Mouse (Mus musculus) heart, embryonic 11.5 days (tissue): ENCODE measurements around the gene Rnf169. TPM values are rescaled to one million over a fixed set of nuclear protein-coding genes. Genes with fewer than 3 reads are reported as not detected.
"Not testable (repeated sequence)": the region's sequence is repeated elsewhere in the genome, so short reads cannot be mapped to it uniquely, and the experiment has no call there.

ENCODE experiments used
- ATAC-seq: fragments of 200-750 bp; cut with Nextera tagmentation; replicated peaks from 2 replicates; pipeline ENCODE4 v1.8.0; 2017; ENCODE audit warnings: moderate library complexity; ENCODE audit not compliant: insufficient number of reproducible peaks, low FRiP score, low TSS enrichment
- H3K27ac ChIP-seq: fragments of 300-500 bp; sonication (generic); 2 replicates; pipeline ENCODE4 v1.5.1; 2014; ENCODE audit warnings: mild to moderate bottlenecking, low read depth, low read length
- H3K27me3 ChIP-seq: fragments of 300-500 bp; sonication (generic); 2 replicates; pipeline ENCODE4 v1.6.1; 2014; ENCODE audit warnings: mild to moderate bottlenecking, low read length, mixed read lengths; ENCODE audit not compliant: control insufficient read depth, insufficient read depth
- H3K36me3 ChIP-seq: fragments of 300-500 bp; sonication (generic); 2 replicates; pipeline ENCODE4 v1.6.1; 2014; ENCODE audit warnings: mild to moderate bottlenecking, low read length, moderate library complexity, mixed read lengths; ENCODE audit not compliant: control insufficient read depth, insufficient read depth
- H3K4me1 ChIP-seq: fragments of 300-500 bp; sonication (generic); 2 replicates; pipeline ENCODE4 v1.6.1; 2014; ENCODE audit warnings: low read length; ENCODE audit not compliant: control insufficient read depth, insufficient read depth
- H3K4me2 ChIP-seq: fragments of 300-500 bp; sonication (generic); 2 replicates; pipeline ENCODE4 v1.6.1; 2014; ENCODE audit warnings: mild to moderate bottlenecking, moderate library complexity
- H3K4me3 ChIP-seq: fragments of 300-500 bp; sonication (generic); 2 replicates; pipeline ENCODE4 v1.5.1; 2014; ENCODE audit warnings: low read depth, low read length
- H3K9ac ChIP-seq: fragments of 300-500 bp; sonication (generic); 2 replicates; pipeline ENCODE4 v1.6.1; 2014; ENCODE audit warnings: mild to moderate bottlenecking, low read depth, low read length, moderate library complexity
- H3K9me3 ChIP-seq: fragments of 300-500 bp; sonication (generic); replicated peaks from 2 replicates; pipeline ENCODE4 v1.6.1; 2016; ENCODE audit warnings: low read length; ENCODE audit not compliant: control insufficient read depth
- WGBS: fragments of 180-500 bp; shearing (Covaris S2); extraction: QIAGEN DNeasy Blood & Tissue Kit; methylation state at CpG from one replicate; pipeline ENCODE4 v1.1.7; 2014; ENCODE audit not compliant: insufficient replicate concordance; 5-methylcytosine and 5-hydroxymethylcytosine counted together
- polyA plus RNA-seq: library from polyadenylated mRNA; unstranded; fragments of >200 nt; fragmentation: Nextera tagmentation; extraction: Ambion mirVana; gene quantifications from 2 replicates; pipeline ENCODE4 v1.2.1, GENCODE M21; 2014

The Rnf169 gene
- polyA plus RNA-seq, 1 experiment from 2014 or later: 4.7 TPM

DNA sequence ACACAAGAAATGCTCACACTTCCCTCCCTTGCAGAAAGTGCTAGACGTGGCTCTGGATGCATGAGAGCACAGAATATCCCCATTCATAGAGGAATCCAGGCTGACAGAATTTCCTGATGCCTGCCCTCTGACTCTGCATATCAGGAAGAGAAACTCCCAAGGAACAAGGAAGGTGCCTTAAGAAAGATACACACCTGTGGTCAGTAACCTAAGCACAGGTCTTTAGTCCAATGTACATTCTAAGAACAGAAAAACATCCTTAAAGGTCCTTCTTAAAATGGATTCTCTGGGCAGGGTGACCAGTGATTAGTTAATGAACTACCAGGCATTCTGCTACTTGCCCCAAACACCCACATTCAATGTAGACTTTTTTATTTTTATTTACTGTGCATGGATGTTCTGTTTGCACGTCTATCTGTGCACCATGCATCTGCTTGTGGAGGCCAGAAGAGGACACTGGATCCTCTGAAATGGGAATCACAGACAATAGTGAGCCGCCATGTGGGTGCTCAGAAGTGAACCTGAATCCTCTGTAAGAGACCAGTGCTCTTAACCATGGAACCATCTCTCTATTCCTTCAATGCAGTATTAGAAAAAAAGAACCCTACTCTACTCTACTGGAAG is 16.9 kb downstream of the Rnf169 start:
- H3K27ac ChIP-seq: no peak overlapping the region
- no peak overlapping the region for H3K4me2 ChIP-seq
- no peak for ATAC-seq
- H3K4me1 ChIP-seq: peaks cover 27% of the 10 kb centered on the region
- no peaks in the 10 kb centered on the region for H3K27me3 ChIP-seq
- H3K9me3 ChIP-seq: no peaks in the 10 kb centered on the region
- no peaks in the 10 kb centered on the region for H3K36me3 ChIP-seq
- H3K9ac ChIP-seq: no peak overlapping the region
- WGBS: 79% methylated on average over 3 of the region's 3 CpGs
- H3K4me3 ChIP-seq: no peak overlapping the region

DNA sequence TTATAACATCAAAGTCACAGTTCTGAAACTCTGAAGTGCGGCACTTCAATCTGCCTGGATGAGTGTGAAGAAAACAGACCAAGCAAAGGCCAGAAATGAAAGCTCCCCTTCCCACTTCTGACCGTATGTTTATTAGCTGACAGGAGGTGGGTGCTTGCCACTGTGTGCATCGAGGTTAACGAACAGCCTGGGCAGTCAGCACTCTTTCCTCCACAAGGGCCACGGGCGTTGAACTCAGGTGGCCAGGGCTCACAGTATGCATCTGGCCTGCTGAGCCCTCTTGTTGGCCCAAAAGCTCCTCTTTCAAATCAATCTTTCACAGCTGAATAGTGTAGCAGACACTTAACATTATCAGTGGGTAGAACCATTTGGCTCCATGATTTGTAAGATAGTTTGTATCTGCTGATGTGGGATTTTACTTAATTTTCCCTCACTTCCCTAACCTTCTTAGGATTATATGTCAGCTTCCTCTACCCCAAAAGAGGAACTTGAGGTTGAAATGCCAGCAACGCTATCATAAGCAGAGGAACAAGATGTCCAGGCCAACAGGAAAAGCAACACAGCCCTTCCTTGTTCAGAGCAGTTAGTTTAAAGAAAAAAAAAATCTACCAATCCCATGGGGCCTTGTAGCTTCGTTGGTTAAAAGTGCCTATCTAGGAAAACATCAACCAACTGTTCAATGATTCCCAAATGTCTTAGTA is 17.6 kb downstream of the Rnf169 start:
- no peak overlapping the region for H3K4me2 ChIP-seq
- no peak overlapping the region for H3K27ac ChIP-seq
- H3K4me3 ChIP-seq: no peak overlapping the region
- no peaks in the 10 kb centered on the region for H3K36me3 ChIP-seq
- WGBS: 56% methylated on average over 8 of the region's 8 CpGs
- H3K4me1 ChIP-seq: peaks cover 27% of the 10 kb centered on the region
- ATAC-seq: no peak
- H3K9me3 ChIP-seq: no peaks in the 10 kb centered on the region
- H3K9ac ChIP-seq: no peak overlapping the region
- no peaks in the 10 kb centered on the region for H3K27me3 ChIP-seq

GRCm38 (mm10) chr7:99961518-99961917 is 18.7 kb downstream of the Rnf169 start:
- WGBS: 87% methylated on average over 2 of the region's 2 CpGs
- no peak overlapping the region for H3K4me2 ChIP-seq
- H3K27ac ChIP-seq: no peak overlapping the region
- H3K9ac ChIP-seq: no peak overlapping the region
- H3K4me1 ChIP-seq: peaks cover 21% of the 10 kb centered on the region
- ATAC-seq: no peak
- no peaks in the 10 kb centered on the region for H3K36me3 ChIP-seq
- H3K9me3 ChIP-seq: no peaks in the 10 kb centered on the region
- H3K27me3 ChIP-seq: no peaks in the 10 kb centered on the region
- H3K4me3 ChIP-seq: no peak overlapping the region

DNA sequence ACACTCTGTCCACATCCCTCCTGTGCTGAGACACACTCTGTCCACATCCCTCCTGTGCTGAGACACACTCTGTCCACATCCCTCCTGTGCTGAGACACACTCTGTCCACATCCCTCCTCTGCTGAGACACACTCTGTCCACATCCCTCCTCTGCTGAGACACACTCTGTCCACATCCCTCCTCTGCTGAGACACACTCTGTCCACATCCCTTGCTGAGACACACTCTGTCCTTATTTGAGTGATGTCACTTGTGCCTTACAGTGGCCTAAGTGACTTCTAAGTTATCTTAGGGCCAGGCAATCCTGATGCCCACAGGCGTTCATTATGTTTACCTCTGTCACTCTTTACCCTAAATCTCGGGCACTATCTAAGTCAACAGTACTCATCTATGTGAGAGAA is 19.7 kb downstream of the Rnf169 start:
- not testable (repeated sequence) for ATAC-seq, H3K36me3 ChIP-seq, H3K9ac ChIP-seq, H3K9me3 ChIP-seq, H3K4me2 ChIP-seq, H3K27ac ChIP-seq, H3K4me3 ChIP-seq, H3K27me3 ChIP-seq
- WGBS: 68% methylated on average over 2 of the region's 2 CpGs
- peaks cover 12% of the 10 kb centered on the region for H3K4me1 ChIP-seq

- ATAC-seq: no peak
- Histone ChIP-seq H3K4me3 (no peak overlapping the region), H3K9ac (no peak overlapping the region), H3K9me3 (no peaks in the 10 kb centered on the region), H3K36me3 (no peaks in the 10 kb centered on the region), H3K27ac (no peak overlapping the region), H3K27me3 (no peaks in the 10 kb centered on the region), H3K4me2 (no peak overlapping the region), H3K4me1 (peaks cover under 1% of the 10 kb centered on the region; the same call in 1 of the 2 replicates)
- WGBS: 84% methylated on average over 12 of the region's 12 CpGs
These were observed 22.9 kb downstream of the Rnf169 start for GRCm38 (mm10) chr7:99957226-99957965.

DNA sequence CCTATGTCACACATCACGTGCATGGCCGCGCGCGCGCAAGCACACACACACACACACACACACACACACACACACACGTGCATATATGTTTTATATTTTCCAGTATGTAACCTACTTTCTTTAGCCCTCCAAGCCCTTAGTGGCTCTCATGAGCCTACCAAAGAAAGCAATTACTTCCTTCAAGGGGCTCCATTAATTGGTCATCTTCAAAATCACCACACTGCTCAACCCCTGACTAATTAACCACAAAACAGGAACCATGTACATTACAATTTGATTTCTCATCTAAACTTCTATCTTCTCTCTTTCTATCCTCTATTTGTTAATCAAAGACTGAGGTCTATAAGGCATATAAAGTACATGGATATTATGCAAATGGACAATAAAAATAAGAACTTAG is 24.2 kb downstream of the Rnf169 start:
- 92% methylated on average over 7 of the region's 7 CpGs for WGBS
- no peaks in the 10 kb centered on the region for H3K4me1 ChIP-seq
- no peak overlapping the region for H3K4me2 ChIP-seq
- H3K27ac ChIP-seq: no peak overlapping the region
- no peak overlapping the region for H3K9ac ChIP-seq
- no peaks in the 10 kb centered on the region for H3K27me3 ChIP-seq
- ATAC-seq: no peak
- H3K4me3 ChIP-seq: no peak overlapping the region
- no peaks in the 10 kb centered on the region for H3K36me3 ChIP-seq
- H3K9me3 ChIP-seq: no peaks in the 10 kb centered on the region

- WGBS: 91% methylated on average over 8 of the region's 8 CpGs
- no peaks in the 10 kb centered on the region for H3K4me1 ChIP-seq
- H3K27me3 ChIP-seq: no peaks in the 10 kb centered on the region
- H3K4me2 ChIP-seq: no peak overlapping the region
- H3K9ac ChIP-seq: no peak overlapping the region
- ATAC-seq: no peak
- no peak overlapping the region for H3K4me3 ChIP-seq
- H3K27ac ChIP-seq: no peak overlapping the region
- H3K9me3 ChIP-seq: no peaks in the 10 kb centered on the region
- no peaks in the 10 kb centered on the region for H3K36me3 ChIP-seq
These were observed 26.0 kb downstream of the Rnf169 start for GRCm38 (mm10) chr7:99954212-99954611.

- Histone ChIP-seq H3K27me3 (no peaks in the 10 kb centered on the region), H3K4me2 (no peak overlapping the region), H3K9ac (no peak overlapping the region), H3K4me1 (no peaks in the 10 kb centered on the region), H3K9me3 (no peaks in the 10 kb centered on the region), H3K27ac (no peak overlapping the region), H3K4me3 (no peak overlapping the region), H3K36me3 (no peaks in the 10 kb centered on the region)
- WGBS: 77% methylated on average over 6 of the region's 6 CpGs
- no peak for ATAC-seq
These were observed 26.7 kb downstream of the Rnf169 start for GRCm38 (mm10) chr7:99953442-99954098.
